Mouse (Mus musculus): ENCODE measurements around the gene Sstr2. TPM values are rescaled to one million over a fixed set of nuclear protein-coding genes. Genes with fewer than 3 reads are reported as not detected.

Gene Sstr2
- polyA plus RNA-seq, 1 experiment from 2014 or later: 28.1 TPM

GRCm38 (mm10) chr11:113661835-113662351 lies 42.8 kb downstream of the Sstr2 start:
- 91% methylated on average over 18 of the region's 18 CpGs for WGBS
- H3K36me3 ChIP-seq: peaks cover 67% of the 10 kb centered on the region

DNA sequence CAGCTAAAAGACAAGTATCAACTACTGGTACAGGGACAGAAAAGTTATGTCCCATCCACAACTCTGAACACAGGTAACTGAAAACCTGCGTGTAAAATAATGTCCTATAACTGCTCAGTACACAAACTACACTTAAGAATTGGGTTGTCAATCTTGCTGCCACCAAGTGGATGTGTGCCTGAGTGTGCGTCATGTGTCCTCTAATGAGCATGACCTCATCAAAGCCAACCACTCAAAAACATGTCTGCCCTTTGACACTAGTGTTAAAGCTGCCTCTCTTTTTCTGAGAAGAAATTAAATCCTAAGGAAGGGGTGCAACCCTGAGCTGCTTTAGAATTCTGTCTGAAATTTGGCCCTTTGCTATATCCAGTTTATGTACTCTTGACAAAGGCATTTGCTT lies 45.1 kb downstream of the Sstr2 start:
- Histone ChIP-seq H3K4me3 (no peak overlapping the region), H3K27me3 (no peaks in the 10 kb centered on the region), H3K9ac (no peak overlapping the region), H3K4me1 (replicated peaks) (peaks cover 12% of the 10 kb centered on the region; the same call in 1 of the 2 replicates), H3K27ac (replicated peaks) (no peak overlapping the region), H3K36me3 (peaks cover 51% of the 10 kb centered on the region), H3K4me2 (no peak overlapping the region), H3K9me3 (no peaks in the 10 kb centered on the region)
- 69% methylated on average over 2 of the region's 2 CpGs for WGBS
- ATAC-seq (ENCODE audit: low FRiP score, low read depth): no peak

More at GRCm38 (mm10) chr11:113661835-113662351, 42.8 kb downstream of the Sstr2 start:
- Histone ChIP-seq H3K27ac (replicated peaks) (no peak overlapping the region), H3K27me3 (no peaks in the 10 kb centered on the region), H3K4me3 (no peak overlapping the region), H3K9ac (no peak overlapping the region), H3K9me3 (no peaks in the 10 kb centered on the region), H3K4me2 (no peak overlapping the region), H3K4me1 (replicated peaks) (peaks cover 13% of the 10 kb centered on the region)
- no peak for ATAC-seq (ENCODE audit: low FRiP score, low read depth)

- Histone ChIP-seq H3K9ac (no peak overlapping the region), H3K27ac (replicated peaks) (no peak overlapping the region), H3K4me3 (no peak overlapping the region), H3K27me3 (no peaks in the 10 kb centered on the region), H3K36me3 (peaks cover 35% of the 10 kb centered on the region), H3K4me2 (no peak overlapping the region), H3K4me1 (replicated peaks) (peaks cover 12% of the 10 kb centered on the region; the same call in 1 of the 2 replicates), H3K9me3 (no peaks in the 10 kb centered on the region)
- no peak for ATAC-seq (ENCODE audit: low FRiP score, low read depth)
- 74% methylated on average over 6 of the region's 6 CpGs for WGBS
These were observed 47.1 kb downstream of the Sstr2 start for GRCm38 (mm10) chr11:113666205-113666604.

- Histone ChIP-seq H3K9ac (no peak overlapping the region), H3K4me3 (no peak overlapping the region), H3K9me3 (no peaks in the 10 kb centered on the region), H3K4me1 (replicated peaks) (peaks cover 12% of the 10 kb centered on the region; the same call in 1 of the 2 replicates), H3K27me3 (no peaks in the 10 kb centered on the region), H3K27ac (replicated peaks) (no peak overlapping the region), H3K36me3 (peaks cover 30% of the 10 kb centered on the region), H3K4me2 (no peak overlapping the region)
- no peak for ATAC-seq (ENCODE audit: low FRiP score, low read depth)
- WGBS: 64% methylated on average over 10 of the region's 10 CpGs
These were observed 47.5 kb downstream of the Sstr2 start for GRCm38 (mm10) chr11:113666648-113667047.

GRCm38 (mm10) chr11:113667122-113667521 lies 48.0 kb downstream of the Sstr2 start:
- Histone ChIP-seq H3K4me3 (no peak overlapping the region), H3K27ac (replicated peaks) (peak overlapping the region; percentile 45; the same call in 1 of the 2 replicates), H3K27me3 (no peaks in the 10 kb centered on the region), H3K9me3 (no peaks in the 10 kb centered on the region), H3K4me1 (replicated peaks) (peaks cover 12% of the 10 kb centered on the region; the same call in 1 of the 2 replicates), H3K4me2 (no peak overlapping the region), H3K9ac (no peak overlapping the region), H3K36me3 (peaks cover 26% of the 10 kb centered on the region)
- 61% methylated on average over 2 of the region's 2 CpGs for whole genome bisulfite sequencing
- peak; percentile 51; the same call in 1 of the 2 replicates for ATAC-seq (ENCODE audit: low FRiP score, low read depth)

DNA sequence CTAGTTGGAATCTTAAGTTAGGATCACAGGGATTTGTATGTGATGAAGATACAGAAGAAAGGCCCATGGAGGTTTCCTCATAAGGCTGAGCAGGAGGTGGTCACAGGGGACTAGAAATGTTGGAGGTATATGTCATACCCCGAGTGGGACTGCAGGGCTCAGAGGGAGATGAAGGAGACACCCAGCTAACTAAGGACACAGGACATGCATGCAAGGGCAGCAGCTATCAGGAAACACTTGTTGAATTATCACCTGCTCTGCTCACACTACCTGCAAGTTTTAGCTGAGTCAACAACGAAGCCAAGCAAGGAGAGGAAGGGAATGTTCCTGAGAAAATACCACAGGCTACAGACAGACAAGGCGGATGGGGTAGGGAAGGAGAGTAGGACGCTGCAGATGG lies 48.6 kb downstream of the Sstr2 start:
- Histone ChIP-seq H3K4me2 (no peak overlapping the region), H3K9me3 (no peaks in the 10 kb centered on the region), H3K27ac (replicated peaks) (no peak overlapping the region), H3K4me1 (replicated peaks) (peaks cover 12% of the 10 kb centered on the region; the same call in 1 of the 2 replicates), H3K27me3 (no peaks in the 10 kb centered on the region), H3K4me3 (no peak overlapping the region), H3K36me3 (peaks cover 26% of the 10 kb centered on the region), H3K9ac (no peak overlapping the region)
- ATAC-seq (ENCODE audit: low FRiP score, low read depth): no peak; the same call in 1 of the 2 replicates
- 91% methylated on average over 4 of the region's 4 CpGs for WGBS

- Histone ChIP-seq H3K9me3 (no peaks in the 10 kb centered on the region), H3K4me1 (replicated peaks) (peaks cover 12% of the 10 kb centered on the region; the same call in 1 of the 2 replicates), H3K27me3 (no peaks in the 10 kb centered on the region), H3K27ac (replicated peaks) (no peak overlapping the region), H3K36me3 (peaks cover 14% of the 10 kb centered on the region), H3K4me2 (no peak overlapping the region), H3K9ac (no peak overlapping the region), H3K4me3 (no peak overlapping the region)
- ATAC-seq (ENCODE audit: low FRiP score, low read depth): no peak
- WGBS: 92% methylated on average over 5 of the region's 5 CpGs
These were observed 49.7 kb downstream of the Sstr2 start for GRCm38 (mm10) chr11:113668857-113669256.

GRCm38 (mm10) chr11:113669711-113670110 lies 50.6 kb downstream of the Sstr2 start:
- H3K27ac ChIP-seq (replicated peaks): no peak overlapping the region
- no peak for ATAC-seq (ENCODE audit: low FRiP score, low read depth)
- peaks cover 12% of the 10 kb centered on the region for H3K36me3 ChIP-seq

GRCm38 (mm10) chr11:113673614-113674013 lies 54.5 kb downstream of the Sstr2 start:
- Histone ChIP-seq H3K27me3 (no peaks in the 10 kb centered on the region), H3K4me3 (no peak overlapping the region), H3K36me3 (peaks cover 19% of the 10 kb centered on the region), H3K27ac (replicated peaks) (no peak overlapping the region), H3K4me1 (replicated peaks) (0 out of 2 replicates have a peak, but pooled peaks cover 10% of the 10 kb centered on the region), H3K9ac (no peak overlapping the region), H3K9me3 (no peaks in the 10 kb centered on the region), H3K4me2 (no peak overlapping the region)
- no peak for ATAC-seq (ENCODE audit: low FRiP score, low read depth)
- 89% methylated on average over 4 of the region's 4 CpGs for WGBS

More at GRCm38 (mm10) chr11:113669711-113670110, 50.6 kb downstream of the Sstr2 start:
- Histone ChIP-seq H3K9me3 (no peaks in the 10 kb centered on the region), H3K4me3 (no peak overlapping the region), H3K9ac (no peak overlapping the region), H3K27me3 (no peaks in the 10 kb centered on the region), H3K4me2 (no peak overlapping the region), H3K4me1 (replicated peaks) (peaks cover 12% of the 10 kb centered on the region; the same call in 1 of the 2 replicates)
- 77% methylated on average over 4 of the region's 4 CpGs for WGBS

DNA sequence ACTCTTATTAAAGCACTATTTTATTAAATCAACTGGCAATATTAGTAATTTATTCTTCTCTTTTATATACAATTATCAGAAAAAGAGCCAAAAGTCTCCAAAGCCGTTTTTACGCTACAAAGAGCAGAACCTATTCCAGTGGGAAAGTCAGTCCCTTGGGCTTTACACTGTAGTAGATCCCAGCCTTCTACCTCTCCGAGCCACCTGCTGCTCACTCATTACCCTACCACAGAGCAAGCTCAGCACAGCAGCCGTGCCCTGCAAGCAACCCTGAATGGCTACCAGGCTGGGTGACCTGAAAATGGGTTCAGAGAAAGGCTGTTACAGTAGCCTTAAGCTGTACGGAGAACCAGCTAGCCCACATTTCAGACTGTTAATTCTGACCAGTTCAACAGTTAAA lies 55.5 kb downstream of the Sstr2 start:
- WGBS: 85% methylated on average over 5 of the region's 5 CpGs
- H3K27me3 ChIP-seq: no peaks in the 10 kb centered on the region
- ATAC-seq (ENCODE audit: low FRiP score, low read depth): no peak
- peaks cover 13% of the 10 kb centered on the region; the same call in 1 of the 2 replicates for H3K36me3 ChIP-seq
- H3K4me3 ChIP-seq: no peak overlapping the region
- H3K27ac ChIP-seq (replicated peaks): no peak overlapping the region
- H3K4me2 ChIP-seq: no peak overlapping the region
- no peak overlapping the region for H3K9ac ChIP-seq
- H3K9me3 ChIP-seq: no peaks in the 10 kb centered on the region
- 0 out of 2 replicates have a peak, but pooled peaks cover 14% of the 10 kb centered on the region for H3K4me1 ChIP-seq (replicated peaks)
